Mouse (Mus musculus) embryo, embryonic 11 days (tissue): ENCODE data around the gene Slc22a5.

Source experiments
- DNase-seq: peaks from one replicate; pipeline ENCODE4 v3.0.0-alpha.2; 2015

The Slc22a5 gene

GRCm38 (mm10) chr11:53839147-53839546 lies 52.3 kb downstream of the Slc22a5 start:
- no peak for DNase-seq

GRCm38 (mm10) chr11:53837731-53838130 lies 53.7 kb downstream of the Slc22a5 start:
- no peak for DNase-seq

GRCm38 (mm10) chr11:53835379-53836010 lies 56.0 kb downstream of the Slc22a5 start:
- no peak for DNase-seq

- DNase-seq: no peak
Measured at GRCm38 (mm10) chr11:53825409-53825808, 66.1 kb downstream of the Slc22a5 start.

- DNase-seq: no peak
Measured at GRCm38 (mm10) chr11:53821945-53822338, 69.5 kb downstream of the Slc22a5 start.

- no peak for DNase-seq
Measured at GRCm38 (mm10) chr11:53821230-53821944, 70.1 kb downstream of the Slc22a5 start.

GRCm38 (mm10) chr11:53820516-53821170 lies 70.8 kb downstream of the Slc22a5 start:
- DNase-seq: no peak

GRCm38 (mm10) chr11:53819511-53819910 lies 71.9 kb downstream of the Slc22a5 start:
- no peak for DNase-seq

- no peak for DNase-seq
Measured at GRCm38 (mm10) chr11:53818794-53819193, 72.7 kb downstream of the Slc22a5 start.

- no peak for DNase-seq
Measured at GRCm38 (mm10) chr11:53816841-53817375, 74.6 kb downstream of the Slc22a5 start.

GRCm38 (mm10) chr11:53814810-53815209 lies 76.7 kb downstream of the Slc22a5 start:
- DNase-seq: no peak
